Mouse (Mus musculus) frontal cortex, postnatal 25 days (tissue): ENCODE results near the gene Exoc3l2.
"Not testable (repeated sequence)": the region's sequence is repeated elsewhere in the genome, so short reads cannot be mapped to it uniquely, and the experiment has no call there.

Source experiments
- DNase-seq, 2 experiments: peaks; one replicate each; pipeline ENCODE4 v3.0.0; 2022; ENCODE audit warnings: low spot score in 2 of 2

Exoc3l2 gene

GRCm38 (mm10) chr7:19489525-19489924, 26.4 kb downstream of the Exoc3l2 start:
- no peak for DNase-seq

DNA sequence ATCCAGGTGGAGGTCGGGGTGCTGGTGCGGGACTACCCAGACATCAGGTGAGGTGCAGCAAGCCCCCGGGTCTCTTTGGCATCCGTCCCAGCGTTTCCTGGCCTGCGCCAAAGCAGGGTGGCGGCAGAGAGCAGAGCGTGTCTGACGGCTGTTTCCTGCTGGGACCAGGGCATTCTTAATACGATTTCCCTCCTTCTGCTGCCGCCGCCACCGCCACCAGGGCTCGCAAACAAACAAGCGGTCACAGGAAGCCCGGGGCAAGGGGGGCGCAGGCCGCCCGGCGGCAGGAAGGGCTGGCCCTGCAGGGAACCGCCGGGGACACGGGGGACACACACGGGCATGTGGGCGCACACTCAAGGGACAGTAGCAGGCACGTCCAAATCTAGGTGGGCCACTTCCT, 28.6 kb downstream of the Exoc3l2 start:
- DNase-seq, result no peak

DNA sequence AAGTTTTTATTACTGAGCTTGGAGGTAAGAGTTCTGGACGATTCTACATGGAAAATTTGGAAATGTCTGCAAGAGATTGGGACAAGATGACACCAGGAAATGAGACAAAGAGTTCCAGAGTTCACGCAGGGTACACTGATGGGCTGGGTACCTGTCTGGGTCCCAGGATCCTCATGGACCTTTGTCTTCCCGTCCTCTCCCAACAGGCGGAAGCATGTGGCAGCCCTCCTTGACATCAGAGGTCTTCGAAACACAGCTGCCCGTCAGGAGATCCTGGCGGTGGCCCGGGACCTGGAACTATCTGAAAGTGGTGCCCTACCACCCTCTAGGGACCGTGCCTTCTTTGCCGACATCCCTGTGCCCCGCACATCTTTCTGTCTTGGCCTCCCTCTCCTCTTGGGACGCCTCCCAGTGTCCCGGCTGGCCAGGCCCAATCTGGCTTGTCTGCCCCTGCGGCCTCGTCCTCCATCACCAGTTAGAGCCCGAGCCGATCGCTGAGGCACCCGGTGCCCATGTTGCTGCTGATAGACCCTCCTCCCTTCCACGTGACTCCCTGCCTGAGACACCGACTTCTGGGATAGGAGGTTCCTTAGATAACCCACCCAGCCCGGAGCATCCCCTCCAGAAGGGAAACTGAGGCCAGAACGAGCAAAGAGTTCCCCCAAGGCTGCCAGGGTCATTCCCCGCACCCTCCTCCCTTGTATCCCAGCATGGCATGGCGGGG, 31.8 kb downstream of the Exoc3l2 start:
- no peak for DNase-seq

GRCm38 (mm10) chr7:19495521-19496213, 32.5 kb downstream of the Exoc3l2 start:
- no peak for DNase-seq

DNA sequence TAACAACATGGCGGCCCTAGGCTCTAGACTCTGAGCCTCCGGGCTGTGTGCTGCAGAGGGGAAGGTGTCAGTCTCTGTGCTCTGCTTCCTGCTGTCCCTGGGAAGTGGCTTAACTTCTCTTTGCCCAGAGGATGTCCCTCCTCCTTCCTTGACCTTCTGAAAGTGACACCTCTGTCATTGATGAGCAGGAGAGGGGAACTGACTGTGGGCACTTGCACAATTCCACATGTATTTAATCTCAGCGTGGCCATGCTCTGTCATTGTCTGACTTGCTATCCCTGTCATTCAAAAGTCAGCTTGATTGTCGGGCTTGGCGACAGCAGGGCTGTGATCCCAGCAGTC, 33.1 kb downstream of the Exoc3l2 start:
- no peak for DNase-seq

DNA sequence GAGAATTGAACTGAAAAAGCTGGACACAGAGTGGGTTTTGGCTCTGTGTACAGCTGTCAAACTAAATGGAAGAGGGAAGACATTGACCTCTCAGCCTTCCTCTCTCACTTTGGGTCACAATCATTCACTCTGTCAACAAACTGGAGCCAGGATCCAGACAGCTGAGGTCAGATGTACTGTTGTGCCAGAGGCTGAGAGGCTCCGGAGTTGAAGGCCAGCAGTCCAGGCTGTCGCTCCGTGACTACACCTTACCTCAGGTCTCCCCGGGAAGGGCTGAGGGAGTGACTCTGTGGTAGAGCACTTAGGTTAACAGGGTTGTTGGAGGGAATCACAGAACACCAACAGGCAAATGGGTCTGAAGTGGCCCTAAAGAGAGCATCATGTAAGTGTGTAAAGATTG, 35.2 kb downstream of the Exoc3l2 start:
- no peak for DNase-seq

DNA sequence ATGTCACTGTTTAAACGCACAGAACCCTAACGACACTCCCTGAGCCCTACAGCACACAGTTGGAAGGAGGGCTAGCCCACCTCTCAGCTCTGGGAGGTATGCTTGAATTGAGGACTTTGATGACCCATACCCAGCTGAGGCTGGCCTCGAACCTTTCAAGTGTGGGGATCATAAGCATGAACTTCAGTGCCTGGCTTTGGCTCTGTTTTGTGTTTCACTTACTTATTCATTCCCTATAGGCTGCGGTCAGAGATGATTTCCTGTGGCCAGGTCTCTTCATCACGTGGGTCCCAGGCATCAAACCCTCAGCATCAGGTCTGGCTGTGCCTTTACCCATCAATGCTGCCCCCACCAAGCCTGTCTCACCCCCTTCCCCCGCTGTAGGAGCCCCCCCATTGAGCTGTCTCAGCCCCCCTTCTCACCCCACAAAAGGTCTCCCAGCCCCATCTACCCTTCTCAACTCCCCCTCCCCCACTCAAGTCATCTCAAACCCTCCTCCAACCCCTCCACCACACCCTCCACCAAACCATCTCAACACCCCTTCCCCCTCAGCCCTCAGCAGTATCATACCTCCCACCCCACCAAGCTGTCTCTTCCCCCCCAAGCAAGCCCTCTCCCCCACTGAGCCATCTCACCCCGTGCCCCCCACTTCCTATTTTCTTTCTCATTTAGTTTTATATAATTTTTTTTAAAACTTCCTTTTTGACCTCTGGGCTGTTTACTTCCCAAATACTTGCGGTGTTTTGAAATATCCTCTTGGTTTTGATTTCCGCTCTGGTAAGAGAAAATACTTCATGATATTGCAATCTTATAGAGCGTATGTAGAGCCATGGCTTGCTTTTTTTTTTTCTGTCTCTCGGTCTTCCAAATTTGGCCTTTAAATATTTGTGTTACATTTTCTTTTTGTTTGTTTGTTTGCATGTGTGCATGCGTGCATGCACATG, 37.6 kb downstream of the Exoc3l2 start:
- DNase-seq, result no peak

DNA sequence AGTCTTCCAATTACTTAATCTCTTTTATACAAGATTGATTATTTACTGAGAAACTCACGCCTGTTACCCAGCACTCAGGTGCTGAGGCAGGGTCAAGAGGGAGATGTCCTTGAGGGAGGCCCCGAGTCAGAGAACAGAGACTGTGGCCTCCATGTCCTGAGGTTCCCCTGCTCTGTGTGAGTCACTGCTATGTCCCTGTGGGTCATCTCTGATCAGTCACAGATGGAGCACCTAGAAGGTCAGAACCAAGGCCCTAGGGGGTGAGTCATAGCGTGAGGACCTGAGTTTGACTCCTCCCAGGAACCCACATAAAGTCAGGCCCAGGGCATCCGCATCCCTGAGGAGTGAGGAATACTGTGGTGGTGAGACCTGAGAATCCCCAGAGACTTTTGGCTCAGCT, 38.5 kb downstream of the Exoc3l2 start:
- DNase-seq, result no peak

- no peak for DNase-seq
These were observed 40.4 kb downstream of the Exoc3l2 start for GRCm38 (mm10) chr7:19503481-19504068.

DNA sequence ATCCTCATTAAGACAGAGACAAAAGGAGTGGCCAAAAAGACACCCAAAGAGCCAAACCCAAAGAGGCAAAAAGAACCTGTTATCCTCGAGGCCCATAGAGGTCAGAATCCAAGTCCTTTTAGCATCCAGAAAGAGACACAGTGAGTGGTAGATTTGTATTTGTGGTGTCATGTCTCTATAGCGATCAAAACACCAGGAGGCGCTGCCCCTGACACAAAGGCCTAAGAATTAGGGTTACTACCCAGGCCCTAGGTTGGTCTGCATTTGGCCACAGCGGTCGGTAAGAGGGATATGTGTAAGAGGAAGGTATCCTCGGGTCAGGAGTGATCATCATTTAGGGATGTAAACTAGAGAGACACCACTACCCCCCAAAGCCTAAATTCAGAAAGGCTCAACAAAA, 43.2 kb downstream of the Exoc3l2 start:
- DNase-seq, result no peak

DNA sequence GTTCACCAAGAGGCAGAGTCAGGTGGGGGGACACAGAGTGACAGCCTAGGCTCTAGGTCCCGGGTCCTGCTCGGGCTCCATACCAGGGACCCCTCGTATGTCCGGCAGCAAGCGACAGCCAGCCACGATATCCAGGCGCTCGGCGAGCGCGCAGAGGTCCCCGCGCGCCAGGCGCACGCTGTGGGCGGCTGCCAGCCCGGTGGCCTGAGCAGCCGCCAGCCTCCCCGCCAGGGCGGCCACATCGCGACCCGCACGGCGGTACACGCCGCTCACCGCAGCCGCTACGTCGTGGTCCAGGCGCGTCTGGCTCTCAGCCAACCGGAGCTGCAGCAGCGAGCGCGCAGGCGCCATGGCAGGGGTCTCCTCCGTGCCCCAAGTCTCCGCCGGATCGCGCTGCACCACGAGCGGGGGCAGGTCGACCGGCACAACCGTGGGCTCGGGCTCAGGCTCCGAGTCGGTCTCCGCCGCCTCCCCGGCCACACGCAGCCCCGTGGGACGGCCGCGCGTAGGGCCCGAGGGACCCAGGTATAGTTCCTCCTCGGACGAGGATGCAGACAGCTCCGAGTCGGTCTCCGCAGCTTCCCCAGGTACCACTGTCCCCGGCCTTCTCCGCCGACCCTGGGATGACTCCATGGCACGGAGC, 44.0 kb downstream of the Exoc3l2 start:
- no peak for DNase-seq

GRCm38 (mm10) chr7:19507612-19507981, 44.5 kb downstream of the Exoc3l2 start:
- no peak for DNase-seq

DNA sequence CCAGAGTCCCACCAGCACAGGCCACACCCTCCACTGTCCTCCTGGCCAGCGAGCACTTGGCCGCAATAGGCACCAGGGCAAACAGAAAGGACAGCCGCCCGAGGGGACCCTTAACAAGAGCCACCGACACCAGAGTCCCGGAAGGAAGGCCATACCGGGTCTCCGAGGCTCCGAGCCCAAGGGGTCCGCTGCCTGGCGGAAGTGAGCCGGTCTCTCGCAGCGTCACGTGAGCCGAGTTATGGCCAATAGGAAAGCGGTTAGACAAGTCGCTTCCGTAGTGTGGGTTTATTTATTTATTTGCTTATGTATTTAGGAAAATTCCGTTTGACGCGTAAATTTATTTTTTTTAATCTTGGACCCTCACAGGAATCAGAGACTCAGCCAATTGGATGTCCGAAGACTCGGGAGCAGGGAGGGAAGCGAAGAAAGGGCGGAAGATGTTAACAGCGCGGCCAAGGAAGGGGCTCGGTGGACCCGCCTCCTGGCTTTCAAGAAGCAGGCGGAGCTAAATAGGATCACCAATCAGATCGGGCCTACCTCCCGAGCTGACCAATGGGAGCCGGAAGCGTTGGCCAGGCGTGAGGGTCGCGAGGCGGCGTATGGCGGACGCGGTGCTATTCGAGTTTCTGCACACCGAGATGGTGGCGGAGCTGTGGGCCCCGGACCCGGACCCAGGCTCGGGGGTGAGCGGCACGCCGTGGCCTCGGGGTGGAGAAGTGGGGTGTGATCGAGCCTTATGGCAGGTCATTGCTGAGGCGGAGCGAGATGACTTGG, 45.2 kb downstream of the Exoc3l2 start, which contains the start of the genes Bloc1s3 and Trappc6a:
TSS of gene Bloc1s3 (minus strand) at position 218 of the 774 bp plus-strand sequence.
TSS of gene Trappc6a (plus strand) at position 246 of the 774 bp plus-strand sequence.
- DNase-seq, result peak; percentile 92 to 93

DNA sequence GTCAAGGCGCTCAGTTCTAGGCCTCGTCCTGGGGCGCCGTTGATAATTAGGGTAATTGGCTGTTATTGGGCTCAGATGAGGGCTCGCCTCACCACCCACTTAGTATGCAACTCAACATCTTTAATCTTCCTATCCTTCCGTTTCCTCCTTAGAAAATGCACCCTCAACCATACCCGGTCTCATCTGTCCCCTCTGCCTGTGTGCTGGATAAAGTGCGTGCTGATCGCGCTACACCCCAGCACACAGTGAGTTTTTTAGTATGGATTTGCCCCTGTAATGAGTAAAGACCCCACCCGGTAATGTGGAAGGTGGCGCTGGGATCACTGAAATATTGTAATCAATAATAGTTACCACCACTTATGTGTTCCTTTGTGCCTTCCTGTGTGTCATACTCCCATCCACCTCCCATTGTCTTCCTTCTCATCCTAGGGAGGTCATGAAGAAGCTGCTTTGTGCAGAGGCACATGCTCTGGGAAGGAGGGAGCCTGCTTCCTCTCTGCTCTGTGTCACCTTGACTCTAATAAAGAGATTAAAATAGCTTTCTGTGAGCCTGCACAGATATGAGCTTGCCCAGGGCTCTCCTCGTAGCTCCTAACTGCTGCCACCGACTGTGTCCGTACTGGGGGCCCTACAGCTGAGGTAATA, 45.9 kb downstream of the Exoc3l2 start:
- no peak for DNase-seq

GRCm38 (mm10) chr7:19509786-19510185, 46.7 kb downstream of the Exoc3l2 start:
- DNase-seq, result no peak

- DNase-seq, result not testable (repeated sequence)
These were observed 48.8 kb downstream of the Exoc3l2 start for GRCm38 (mm10) chr7:19511934-19512333.

DNA sequence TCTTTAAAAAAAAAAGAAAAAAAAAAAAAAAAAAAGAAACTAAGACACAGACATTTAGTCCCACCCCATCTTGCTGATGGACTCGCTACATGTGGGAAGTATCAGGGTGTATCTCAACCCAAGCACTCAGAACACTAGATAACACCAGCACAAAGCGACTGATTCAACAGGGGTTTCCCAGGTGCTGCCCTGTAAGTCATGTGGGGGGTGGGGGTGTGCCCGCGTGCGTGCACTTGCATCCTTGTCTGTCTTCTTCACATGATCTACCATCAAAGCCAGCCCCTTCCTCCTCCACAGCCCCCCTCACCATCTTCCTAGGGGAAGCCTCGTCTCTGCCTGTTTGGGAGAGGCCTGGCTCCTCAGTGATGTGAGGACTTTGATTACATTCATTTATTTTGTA, 49.2 kb downstream of the Exoc3l2 start:
- DNase-seq, result no peak

DNA sequence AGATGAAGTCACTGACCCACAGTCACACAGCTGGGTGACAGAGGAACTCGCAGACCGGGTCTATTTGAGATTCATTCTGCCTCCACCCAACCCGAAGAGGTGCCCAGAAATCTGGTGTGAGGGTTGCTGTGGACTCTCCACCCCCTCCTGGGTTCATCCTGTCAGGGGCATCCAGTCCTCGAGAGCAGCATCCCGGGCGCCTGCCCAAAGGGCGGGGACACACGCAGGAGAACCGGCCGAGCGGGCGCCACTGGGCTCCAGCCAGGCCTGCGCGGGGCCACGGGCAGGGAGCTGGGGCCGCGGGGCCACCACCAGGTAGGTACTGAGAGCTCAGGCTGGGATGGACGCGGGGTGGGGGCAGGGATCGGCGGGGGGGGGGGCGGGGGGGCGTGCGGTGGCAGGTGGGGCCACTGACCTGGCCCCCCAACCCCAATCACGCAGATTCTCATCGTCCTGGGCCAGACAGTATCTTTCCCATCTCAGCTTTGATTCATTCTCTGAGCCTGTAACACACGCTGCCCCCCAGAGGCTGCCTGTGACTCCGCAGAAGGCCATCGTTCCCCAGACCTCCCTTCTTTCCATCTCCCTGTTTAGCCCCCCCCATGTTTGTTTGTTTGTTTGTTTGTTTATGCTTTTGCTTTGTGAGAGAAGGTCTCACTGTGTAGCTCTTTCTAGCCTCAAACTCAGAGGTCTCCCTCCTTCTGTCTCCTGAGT, 54.7 kb downstream of the Exoc3l2 start, which contains the start of gene Nkpd1:
TSS of gene Nkpd1 (plus strand) at position 187 of the 714 bp plus-strand sequence.
- no peak for DNase-seq

- DNase-seq, result no peak
These were observed 56.9 kb downstream of the Exoc3l2 start for GRCm38 (mm10) chr7:19520032-19520431.
